Mouse (Mus musculus): ENCODE data around the gene Hapln4. TPM values are rescaled to one million over a fixed set of nuclear protein-coding genes. Genes with fewer than 3 reads are reported as not detected.
A peak's percentile ranks its signal among the peaks of the same experiment; 100 is the strongest.

Gene Hapln4
- polyA plus RNA-seq, 1 experiment from 2014 or later, result 0.11 TPM

- Histone ChIP-seq H3K27me3 (replicated peaks; ENCODE audit: control insufficient read depth, insufficient read depth, low read length) (peaks cover 70% of the 10 kb centered on the region), H3K9me3 (ENCODE audit: control insufficient read depth, low read length) (no peaks in the 10 kb centered on the region), H3K4me2 (ENCODE audit: low read depth, low read length) (no peak overlapping the region), H3K27ac (ENCODE audit: low read length) (no peak overlapping the region), H3K36me3 (ENCODE audit: control insufficient read depth, insufficient read depth, low read length) (no peaks in the 10 kb centered on the region), H3K4me1 (ENCODE audit: control insufficient read depth, insufficient read depth, low read length) (no peaks in the 10 kb centered on the region), H3K4me3 (ENCODE audit: low read length) (no peak overlapping the region), H3K9ac (ENCODE audit: low read depth, low read length) (no peak overlapping the region)
- 24% methylated on average over 6 of the region's 6 CpGs for WGBS
- no peak for ATAC-seq
These were observed 31.2 kb downstream of the Hapln4 start for GRCm38 (mm10) chr8:70114488-70114887.

GRCm38 (mm10) chr8:70114892-70115291 lies 31.6 kb downstream of the Hapln4 start:
- H3K9me3 ChIP-seq (ENCODE audit: control insufficient read depth, low read length), result no peaks in the 10 kb centered on the region
- H3K27me3 ChIP-seq (replicated peaks; ENCODE audit: control insufficient read depth, insufficient read depth, low read length), result peaks cover 70% of the 10 kb centered on the region
- no peak overlapping the region for H3K4me2 ChIP-seq (ENCODE audit: low read depth, low read length)
- no peak overlapping the region for H3K27ac ChIP-seq (ENCODE audit: low read length)
- no peaks in the 10 kb centered on the region for H3K4me1 ChIP-seq (ENCODE audit: control insufficient read depth, insufficient read depth, low read length)
- H3K36me3 ChIP-seq (ENCODE audit: control insufficient read depth, insufficient read depth, low read length), result no peaks in the 10 kb centered on the region
- WGBS, result 68% methylated on average over 13 of the region's 13 CpGs
- no peak for ATAC-seq
- no peak overlapping the region for H3K4me3 ChIP-seq (ENCODE audit: low read length)
- H3K9ac ChIP-seq (ENCODE audit: low read depth, low read length), result no peak overlapping the region

- H3K36me3 ChIP-seq (ENCODE audit: control insufficient read depth, insufficient read depth, low read length), result no peaks in the 10 kb centered on the region
These were observed 34.4 kb downstream of the Hapln4 start for GRCm38 (mm10) chr8:70117611-70118010.

GRCm38 (mm10) chr8:70118726-70119700 lies 35.8 kb downstream of the Hapln4 start:
- H3K9me3 ChIP-seq (ENCODE audit: control insufficient read depth, low read length), result no peaks in the 10 kb centered on the region
- no peak for ATAC-seq
- no peaks in the 10 kb centered on the region for H3K36me3 ChIP-seq (ENCODE audit: control insufficient read depth, insufficient read depth, low read length)
- no peak overlapping the region for H3K27ac ChIP-seq (ENCODE audit: low read length)
- no peaks in the 10 kb centered on the region for H3K4me1 ChIP-seq (ENCODE audit: control insufficient read depth, insufficient read depth, low read length)
- H3K27me3 ChIP-seq (replicated peaks; ENCODE audit: control insufficient read depth, insufficient read depth, low read length), result peaks cover 46% of the 10 kb centered on the region
- 12% methylated on average over 17 of the region's 17 CpGs for WGBS
- no peak overlapping the region for H3K4me3 ChIP-seq (ENCODE audit: low read length)
- H3K9ac ChIP-seq (ENCODE audit: low read depth, low read length), result no peak overlapping the region
- H3K4me2 ChIP-seq (ENCODE audit: low read depth, low read length), result no peak overlapping the region

More at GRCm38 (mm10) chr8:70117611-70118010, 34.4 kb downstream of the Hapln4 start:
- ATAC-seq, result peak; percentile 39; the same call in 1 of the 2 replicates
- H3K9me3 ChIP-seq (ENCODE audit: control insufficient read depth, low read length), result no peaks in the 10 kb centered on the region
- whole genome bisulfite sequencing, result 7% methylated on average over 9 of the region's 9 CpGs
- no peak overlapping the region for H3K9ac ChIP-seq (ENCODE audit: low read depth, low read length)
- H3K4me3 ChIP-seq (ENCODE audit: low read length), result no peak overlapping the region
- no peaks in the 10 kb centered on the region for H3K4me1 ChIP-seq (ENCODE audit: control insufficient read depth, insufficient read depth, low read length)
- H3K27ac ChIP-seq (ENCODE audit: low read length), result no peak overlapping the region
- H3K4me2 ChIP-seq (ENCODE audit: low read depth, low read length), result no peak overlapping the region
- peaks cover 60% of the 10 kb centered on the region for H3K27me3 ChIP-seq (replicated peaks; ENCODE audit: control insufficient read depth, insufficient read depth, low read length)

- peak within 1 kb of the TSS; percentile 14; the same call in 1 of the 2 replicates for H3K4me2 ChIP-seq (ENCODE audit: low read depth, low read length)
- H3K36me3 ChIP-seq (ENCODE audit: control insufficient read depth, insufficient read depth, low read length), result no peaks in the 10 kb centered on the region
- 2% methylated on average over 19 of the region's 19 CpGs for WGBS
- H3K27ac ChIP-seq (ENCODE audit: low read length), result no peak within 1 kb of the TSS
- H3K9me3 ChIP-seq (ENCODE audit: control insufficient read depth, low read length), result no peaks in the 10 kb centered on the region
- H3K4me3 ChIP-seq (ENCODE audit: low read length), result no peak within 1 kb of the TSS
- no peaks in the 10 kb centered on the region for H3K4me1 ChIP-seq (ENCODE audit: control insufficient read depth, insufficient read depth, low read length)
- no peak within 1 kb of the TSS for H3K9ac ChIP-seq (ENCODE audit: low read depth, low read length)
- H3K27me3 ChIP-seq (replicated peaks; ENCODE audit: control insufficient read depth, insufficient read depth, low read length), result peaks cover 37% of the 10 kb centered on the region
- peak; percentile 61; the same call in 1 of the 2 replicates for ATAC-seq
These were observed 37.4 kb downstream of the Hapln4 start, which contains the start of gene Ncan for GRCm38 (mm10) chr8:70120667-70121066. Gene Ncan (minus strand): TSS chr8:70120873.

GRCm38 (mm10) chr8:70122863-70123262 lies 39.6 kb downstream of the Hapln4 start:
- 57% methylated on average over 2 of the region's 2 CpGs for WGBS
- Histone ChIP-seq H3K27ac (ENCODE audit: low read length) (no peak overlapping the region), H3K9me3 (ENCODE audit: control insufficient read depth, low read length) (no peaks in the 10 kb centered on the region), H3K4me1 (ENCODE audit: control insufficient read depth, insufficient read depth, low read length) (no peaks in the 10 kb centered on the region), H3K9ac (ENCODE audit: low read depth, low read length) (no peak overlapping the region), H3K4me2 (ENCODE audit: low read depth, low read length) (no peak overlapping the region), H3K36me3 (ENCODE audit: control insufficient read depth, insufficient read depth, low read length) (no peaks in the 10 kb centered on the region), H3K27me3 (replicated peaks; ENCODE audit: control insufficient read depth, insufficient read depth, low read length) (peaks cover 30% of the 10 kb centered on the region), H3K4me3 (ENCODE audit: low read length) (no peak overlapping the region)
- peak; percentile 43; the same call in 1 of the 2 replicates for ATAC-seq

GRCm38 (mm10) chr8:70124992-70125391 lies 41.7 kb downstream of the Hapln4 start:
- no peak overlapping the region for H3K4me3 ChIP-seq (ENCODE audit: low read length)
- no peaks in the 10 kb centered on the region for H3K9me3 ChIP-seq (ENCODE audit: control insufficient read depth, low read length)
- no peak for ATAC-seq
- no peak overlapping the region for H3K4me2 ChIP-seq (ENCODE audit: low read depth, low read length)
- WGBS, result 67% methylated on average over 8 of the region's 8 CpGs
- no peak overlapping the region for H3K9ac ChIP-seq (ENCODE audit: low read depth, low read length)
- H3K36me3 ChIP-seq (ENCODE audit: control insufficient read depth, insufficient read depth, low read length), result no peaks in the 10 kb centered on the region
- peaks cover 6% of the 10 kb centered on the region for H3K4me1 ChIP-seq (ENCODE audit: control insufficient read depth, insufficient read depth, low read length)
- H3K27ac ChIP-seq (ENCODE audit: low read length), result no peak overlapping the region
- peaks cover 13% of the 10 kb centered on the region for H3K27me3 ChIP-seq (replicated peaks; ENCODE audit: control insufficient read depth, insufficient read depth, low read length)

- Histone ChIP-seq H3K27ac (ENCODE audit: low read length) (no peak overlapping the region), H3K9me3 (ENCODE audit: control insufficient read depth, low read length) (no peaks in the 10 kb centered on the region), H3K36me3 (ENCODE audit: control insufficient read depth, insufficient read depth, low read length) (no peaks in the 10 kb centered on the region), H3K4me2 (ENCODE audit: low read depth, low read length) (no peak overlapping the region), H3K4me1 (ENCODE audit: control insufficient read depth, insufficient read depth, low read length) (peaks cover 21% of the 10 kb centered on the region), H3K4me3 (ENCODE audit: low read length) (no peak overlapping the region), H3K27me3 (replicated peaks; ENCODE audit: control insufficient read depth, insufficient read depth, low read length) (no peaks in the 10 kb centered on the region), H3K9ac (ENCODE audit: low read depth, low read length) (no peak overlapping the region)
- no peak for ATAC-seq
- WGBS, result 77% methylated on average over 3 of the region's 3 CpGs
These were observed 45.2 kb downstream of the Hapln4 start for GRCm38 (mm10) chr8:70128435-70128834.

GRCm38 (mm10) chr8:70129309-70129952 lies 46.2 kb downstream of the Hapln4 start:
- H3K36me3 ChIP-seq (ENCODE audit: control insufficient read depth, insufficient read depth, low read length), result peaks cover 3% of the 10 kb centered on the region
- H3K27ac ChIP-seq (ENCODE audit: low read length), result 0 out of 2 replicates have a peak overlapping the region, but pooled peaks have one; percentile 15
- no peaks in the 10 kb centered on the region for H3K27me3 ChIP-seq (replicated peaks; ENCODE audit: control insufficient read depth, insufficient read depth, low read length)
- H3K4me1 ChIP-seq (ENCODE audit: control insufficient read depth, insufficient read depth, low read length), result peaks cover 21% of the 10 kb centered on the region
- H3K4me2 ChIP-seq (ENCODE audit: low read depth, low read length), result no peak overlapping the region
- H3K9me3 ChIP-seq (ENCODE audit: control insufficient read depth, low read length), result no peaks in the 10 kb centered on the region
- H3K4me3 ChIP-seq (ENCODE audit: low read length), result no peak overlapping the region
- ATAC-seq, result no peak; the same call in 1 of the 2 replicates
- no peak overlapping the region for H3K9ac ChIP-seq (ENCODE audit: low read depth, low read length)
- 58% methylated on average over 9 of the region's 9 CpGs for WGBS
